Mouse (Mus musculus): ENCODE results near the gene Hmcn2. TPM values are rescaled to one million over a fixed set of nuclear protein-coding genes. Genes with fewer than 3 reads are reported as not detected.

Hmcn2 gene
- polyA plus RNA-seq, 1 experiment from 2014 or later = 0.17 TPM

GRCm38 (mm10) chr2:31469931-31470682 is 155.9 kb downstream of the Hmcn2 start, which contains the start of gene Ass1:
TSS of gene Ass1 (plus strand) at chr2:31470207.
- H3K9ac ChIP-seq (replicated peaks; ENCODE audit: low read depth, low read length) = peak within 1 kb of the TSS; percentile 48
- no peak within 1 kb of the TSS for H3K27ac ChIP-seq (ENCODE audit: low read depth, low read length)
- ATAC-seq (ENCODE audit: low read depth) = peak; percentile 58
- WGBS = under 1% methylated on average over 42 of the region's 49 CpGs
- H3K4me1 ChIP-seq (ENCODE audit: control insufficient read depth, insufficient read depth, low read length) = peaks cover 8% of the 10 kb centered on the region; the same call in 1 of the 2 replicates
- peak within 1 kb of the TSS; percentile 35 for H3K4me3 ChIP-seq (ENCODE audit: low read depth, low read length)
- H3K36me3 ChIP-seq (ENCODE audit: control insufficient read depth, insufficient read depth, low read length) = no peaks in the 10 kb centered on the region
- H3K9me3 ChIP-seq (ENCODE audit: control insufficient read depth, low read length) = no peaks in the 10 kb centered on the region
- peak within 1 kb of the TSS; percentile 83 for H3K4me2 ChIP-seq (ENCODE audit: low read depth, low read length)
- peaks cover 27% of the 10 kb centered on the region for H3K27me3 ChIP-seq (ENCODE audit: control insufficient read depth, insufficient read depth, low read length)

- Histone ChIP-seq H3K9me3 (ENCODE audit: control insufficient read depth, low read length) (no peaks in the 10 kb centered on the region), H3K4me3 (ENCODE audit: low read depth, low read length) (peak overlapping the region; percentile 35), H3K27ac (ENCODE audit: low read depth, low read length) (no peak overlapping the region), H3K27me3 (ENCODE audit: control insufficient read depth, insufficient read depth, low read length) (peaks cover 27% of the 10 kb centered on the region), H3K36me3 (ENCODE audit: control insufficient read depth, insufficient read depth, low read length) (no peaks in the 10 kb centered on the region), H3K4me1 (ENCODE audit: control insufficient read depth, insufficient read depth, low read length) (peaks cover 8% of the 10 kb centered on the region; the same call in 1 of the 2 replicates), H3K4me2 (ENCODE audit: low read depth, low read length) (peak overlapping the region; percentile 83), H3K9ac (replicated peaks; ENCODE audit: low read depth, low read length) (no peak overlapping the region)
- WGBS = 6% methylated on average over 17 of the region's 19 CpGs
- ATAC-seq (ENCODE audit: low read depth) = no peak; the same call in 1 of the 2 replicates
Observed at GRCm38 (mm10) chr2:31470683-31471385, 156.6 kb downstream of the Hmcn2 start.

GRCm38 (mm10) chr2:31471611-31472010 is 157.4 kb downstream of the Hmcn2 start:
- no peak overlapping the region for H3K4me2 ChIP-seq (ENCODE audit: low read depth, low read length)
- peaks cover 8% of the 10 kb centered on the region; the same call in 1 of the 2 replicates for H3K4me1 ChIP-seq (ENCODE audit: control insufficient read depth, insufficient read depth, low read length)
- H3K36me3 ChIP-seq (ENCODE audit: control insufficient read depth, insufficient read depth, low read length) = no peaks in the 10 kb centered on the region
- no peak for ATAC-seq (ENCODE audit: low read depth)
- peaks cover 27% of the 10 kb centered on the region for H3K27me3 ChIP-seq (ENCODE audit: control insufficient read depth, insufficient read depth, low read length)
- no peaks in the 10 kb centered on the region for H3K9me3 ChIP-seq (ENCODE audit: control insufficient read depth, low read length)
- H3K9ac ChIP-seq (replicated peaks; ENCODE audit: low read depth, low read length) = no peak overlapping the region
- H3K4me3 ChIP-seq (ENCODE audit: low read depth, low read length) = no peak overlapping the region
- no peak overlapping the region for H3K27ac ChIP-seq (ENCODE audit: low read depth, low read length)
- 42% methylated on average over 6 of the region's 6 CpGs for WGBS

- no peak for ATAC-seq (ENCODE audit: low read depth)
- no peak overlapping the region for H3K4me2 ChIP-seq (ENCODE audit: low read depth, low read length)
- H3K9ac ChIP-seq (replicated peaks; ENCODE audit: low read depth, low read length) = no peak overlapping the region
- peaks cover 8% of the 10 kb centered on the region; the same call in 1 of the 2 replicates for H3K4me1 ChIP-seq (ENCODE audit: control insufficient read depth, insufficient read depth, low read length)
- H3K4me3 ChIP-seq (ENCODE audit: low read depth, low read length) = no peak overlapping the region
- H3K27me3 ChIP-seq (ENCODE audit: control insufficient read depth, insufficient read depth, low read length) = peaks cover 27% of the 10 kb centered on the region
- H3K27ac ChIP-seq (ENCODE audit: low read depth, low read length) = no peak overlapping the region
- no peaks in the 10 kb centered on the region for H3K36me3 ChIP-seq (ENCODE audit: control insufficient read depth, insufficient read depth, low read length)
- 52% methylated on average over 10 of the region's 10 CpGs for WGBS
- no peaks in the 10 kb centered on the region for H3K9me3 ChIP-seq (ENCODE audit: control insufficient read depth, low read length)
Observed at GRCm38 (mm10) chr2:31472406-31473065, 158.3 kb downstream of the Hmcn2 start.

- WGBS = 73% methylated on average over 4 of the region's 4 CpGs
- Histone ChIP-seq H3K4me3 (ENCODE audit: low read depth, low read length) (no peak overlapping the region), H3K36me3 (ENCODE audit: control insufficient read depth, insufficient read depth, low read length) (no peaks in the 10 kb centered on the region), H3K9me3 (ENCODE audit: control insufficient read depth, low read length) (no peaks in the 10 kb centered on the region), H3K4me2 (ENCODE audit: low read depth, low read length) (no peak overlapping the region), H3K27me3 (ENCODE audit: control insufficient read depth, insufficient read depth, low read length) (peaks cover 18% of the 10 kb centered on the region), H3K4me1 (ENCODE audit: control insufficient read depth, insufficient read depth, low read length) (peaks cover 8% of the 10 kb centered on the region; the same call in 1 of the 2 replicates), H3K27ac (ENCODE audit: low read depth, low read length) (no peak overlapping the region), H3K9ac (replicated peaks; ENCODE audit: low read depth, low read length) (no peak overlapping the region)
- no peak for ATAC-seq (ENCODE audit: low read depth)
Observed at GRCm38 (mm10) chr2:31473941-31474340, 159.7 kb downstream of the Hmcn2 start.

- no peak overlapping the region for H3K9ac ChIP-seq (replicated peaks; ENCODE audit: low read depth, low read length)
Observed at GRCm38 (mm10) chr2:31474686-31475085, 160.5 kb downstream of the Hmcn2 start.

GRCm38 (mm10) chr2:31476107-31476820 is 162.0 kb downstream of the Hmcn2 start:
- no peak overlapping the region for H3K27ac ChIP-seq (ENCODE audit: low read depth, low read length)
- no peaks in the 10 kb centered on the region for H3K9me3 ChIP-seq (ENCODE audit: control insufficient read depth, low read length)
- H3K36me3 ChIP-seq (ENCODE audit: control insufficient read depth, insufficient read depth, low read length) = no peaks in the 10 kb centered on the region
- no peak overlapping the region for H3K4me2 ChIP-seq (ENCODE audit: low read depth, low read length)
- H3K9ac ChIP-seq (replicated peaks; ENCODE audit: low read depth, low read length) = no peak overlapping the region
- ATAC-seq (ENCODE audit: low read depth) = no peak
- peaks cover 3% of the 10 kb centered on the region; the same call in 1 of the 2 replicates for H3K27me3 ChIP-seq (ENCODE audit: control insufficient read depth, insufficient read depth, low read length)
- H3K4me3 ChIP-seq (ENCODE audit: low read depth, low read length) = no peak overlapping the region
- 65% methylated on average over 10 of the region's 10 CpGs for WGBS
- no peaks in the 10 kb centered on the region for H3K4me1 ChIP-seq (ENCODE audit: control insufficient read depth, insufficient read depth, low read length)

More at GRCm38 (mm10) chr2:31474686-31475085, 160.5 kb downstream of the Hmcn2 start:
- 44% methylated on average over 5 of the region's 5 CpGs for WGBS
- Histone ChIP-seq H3K27me3 (ENCODE audit: control insufficient read depth, insufficient read depth, low read length) (peaks cover 17% of the 10 kb centered on the region), H3K4me1 (ENCODE audit: control insufficient read depth, insufficient read depth, low read length) (peaks cover 8% of the 10 kb centered on the region; the same call in 1 of the 2 replicates), H3K36me3 (ENCODE audit: control insufficient read depth, insufficient read depth, low read length) (no peaks in the 10 kb centered on the region), H3K9me3 (ENCODE audit: control insufficient read depth, low read length) (no peaks in the 10 kb centered on the region), H3K4me2 (ENCODE audit: low read depth, low read length) (no peak overlapping the region), H3K4me3 (ENCODE audit: low read depth, low read length) (no peak overlapping the region), H3K27ac (ENCODE audit: low read depth, low read length) (no peak overlapping the region)
- ATAC-seq (ENCODE audit: low read depth) = 0 out of 2 replicates have a peak, but pooled peaks have one; percentile 26
